Mouse (Mus musculus) heart, adult 2 months (tissue): Measurements from ENCODE around the gene Angptl2. TPM values are rescaled to one million over a fixed set of nuclear protein-coding genes. Genes with fewer than 3 reads are reported as not detected.

ENCODE experiments used
- DNase-seq, 2 experiments: peaks; one replicate each; pipeline ENCODE4 v3.0.0; 2021
- H3K27ac ChIP-seq: fragments of 200-600 bp; 2 replicates; pipeline ENCODE4 v1.8.1; 2022
- H3K27me3 ChIP-seq: fragments of 200-500 bp; 2 replicates; pipeline ENCODE4 v1.6.1; 2012; ENCODE audit warnings: mild to moderate bottlenecking, low read length, inconsistent platforms, mixed read lengths; ENCODE audit not compliant: control insufficient read depth, insufficient read depth
- H3K36me3 ChIP-seq: fragments of 200-500 bp; 2 replicates; pipeline ENCODE4 v1.6.1; 2012; ENCODE audit warnings: low read length, inconsistent platforms; ENCODE audit not compliant: control insufficient read depth, insufficient read depth
- H3K4me1 ChIP-seq: fragments of 200-500 bp; 2 replicates; pipeline ENCODE4 v1.6.1; 2011; ENCODE audit warnings: low read length; ENCODE audit not compliant: control insufficient read depth, insufficient read depth
- H3K4me3 ChIP-seq: fragments of 200-600 bp; 2 replicates; pipeline ENCODE4 v1.8.1; 2022
- H3K79me2 ChIP-seq: fragments of 200-500 bp; replicated peaks from 2 replicates; pipeline ENCODE4 v1.6.1; 2012; ENCODE audit warnings: mild to moderate bottlenecking, inconsistent platforms, low read length, moderate library complexity, mixed read lengths; ENCODE audit not compliant: control insufficient read depth, insufficient read depth
- H3K9ac ChIP-seq: fragments of 200-500 bp; 2 replicates; pipeline ENCODE4 v1.6.1; 2012; ENCODE audit warnings: low read depth, mild to moderate bottlenecking, control low read depth, inconsistent platforms, low read length, mixed read lengths
- CTCF ChIP-seq: fragments of 200-600 bp; IDR thresholded peaks from 2 replicates; pipeline ENCODE4 v1.8.1; 2022; ENCODE audit warnings: antibody characterized with exemption, mild to moderate bottlenecking, moderate library complexity
- EP300 ChIP-seq: fragments of 200-500 bp; IDR thresholded peaks from 2 replicates; pipeline ENCODE4 v1.6.1; 2011; ENCODE audit warnings: low read depth, low read length, control low read depth; ENCODE audit not compliant: insufficient read depth
- POLR2A ChIP-seq: fragments of 200-500 bp; IDR thresholded peaks from 2 replicates; pipeline ENCODE4 v1.6.1; 2011; ENCODE audit warnings: mild to moderate bottlenecking, low read depth, low read length, control low read depth; ENCODE audit not compliant: insufficient read depth
- WGBS: fragments of 180-500 bp; shearing (Covaris S2); methylation state at CpG from one replicate; pipeline ENCODE4 v1.1.7; 2018; 5-methylcytosine and 5-hydroxymethylcytosine counted together
- intact Hi-C: fragments of 180-260 bp; cut with DNase I; formaldehyde crosslinking; loops from one replicate; pipeline ENCODE4 v1.15.1; 2025
- polyA plus RNA-seq: library from polyadenylated mRNA; depleted of rRNA; stranded (reverse); fragments of >200 nt; gene quantifications from 2 replicates; pipeline ENCODE4 v1.2.3, GENCODE M21; 2012
- total RNA-seq, 2 experiments: library from RNA; stranded (reverse); gene quantifications; 2 replicates each; pipeline ENCODE4 v1.2.3; 2021

The Angptl2 gene
- total and polyA plus RNA-seq, 3 experiments = 45.3 to 91.4 (median 46.2) TPM

DNA sequence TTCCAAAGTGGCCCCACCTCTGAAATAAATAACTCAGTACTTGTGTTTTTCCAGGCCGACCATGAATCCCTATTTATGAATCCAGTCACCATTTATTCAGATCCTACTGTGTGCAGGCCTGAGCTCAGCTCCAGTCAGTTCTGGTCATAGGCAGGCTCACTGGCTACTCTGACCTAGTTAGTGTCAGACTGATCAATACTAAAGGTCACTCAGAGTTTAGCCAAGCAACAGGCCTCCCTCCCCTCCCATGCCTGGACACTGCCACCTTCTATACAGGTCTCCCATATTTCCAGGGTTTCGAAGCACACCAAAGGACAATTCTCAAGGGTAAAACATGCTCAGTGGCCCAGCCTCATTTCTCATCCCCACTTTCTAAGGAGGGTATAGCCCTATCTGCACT, 54.7 kb downstream of the Angptl2 start:
- Histone ChIP-seq H3K36me3 (no peaks in the 10 kb centered on the region), H3K27me3 (no peaks in the 10 kb centered on the region), H3K4me1 (peaks cover 21% of the 10 kb centered on the region), H3K27ac (no peak overlapping the region), H3K4me3 (no peak overlapping the region), H3K79me2 (no peaks in the 10 kb centered on the region), H3K9ac (no peak overlapping the region)
- 91% methylated on average over 2 of the region's 2 CpGs for WGBS
- no peak for DNase-seq
- intact Hi-C loops = loop anchor here (5.0 kb wide), 1 partner anchor 48 kb away; no protein-coding TSS in a partner anchor
- TF ChIP-seq POLR2A = no peak
- no peak for TF ChIP-seq CTCF
- TF ChIP-seq EP300 = no peak

DNA sequence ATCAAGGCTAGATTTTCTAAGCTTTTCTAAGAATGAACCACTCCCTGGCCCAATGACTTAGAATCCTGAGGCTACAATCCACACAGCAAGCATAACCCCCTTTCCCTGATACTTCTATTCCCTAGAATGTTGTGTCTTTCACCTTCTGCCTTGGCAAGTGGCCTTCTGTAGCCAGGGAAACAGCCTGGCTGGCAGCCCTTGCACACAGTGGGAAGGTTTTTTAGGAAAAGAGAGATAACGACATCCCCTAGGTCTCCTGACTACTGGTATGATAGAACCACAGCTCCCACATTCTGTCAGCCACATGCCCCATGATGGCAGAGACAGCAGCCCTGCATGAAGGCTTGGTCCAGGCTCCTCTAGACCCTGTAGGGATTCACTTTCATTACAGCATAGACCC, 55.6 kb downstream of the Angptl2 start:
- Histone ChIP-seq H3K79me2 (no peaks in the 10 kb centered on the region), H3K36me3 (no peaks in the 10 kb centered on the region), H3K27me3 (no peaks in the 10 kb centered on the region), H3K9ac (no peak overlapping the region), H3K27ac (no peak overlapping the region; the same call in 1 of the 2 replicates), H3K4me3 (no peak overlapping the region), H3K4me1 (peaks cover 20% of the 10 kb centered on the region)
- WGBS = 34% methylated on average over 1 of the region's 1 CpGs
- TF ChIP-seq CTCF (no peak), EP300 (no peak), POLR2A (no peak)
- intact Hi-C loops = loop anchor here (5.0 kb wide), 1 partner anchor 49 kb away; no protein-coding TSS in a partner anchor
- DNase-seq = no peak

DNA sequence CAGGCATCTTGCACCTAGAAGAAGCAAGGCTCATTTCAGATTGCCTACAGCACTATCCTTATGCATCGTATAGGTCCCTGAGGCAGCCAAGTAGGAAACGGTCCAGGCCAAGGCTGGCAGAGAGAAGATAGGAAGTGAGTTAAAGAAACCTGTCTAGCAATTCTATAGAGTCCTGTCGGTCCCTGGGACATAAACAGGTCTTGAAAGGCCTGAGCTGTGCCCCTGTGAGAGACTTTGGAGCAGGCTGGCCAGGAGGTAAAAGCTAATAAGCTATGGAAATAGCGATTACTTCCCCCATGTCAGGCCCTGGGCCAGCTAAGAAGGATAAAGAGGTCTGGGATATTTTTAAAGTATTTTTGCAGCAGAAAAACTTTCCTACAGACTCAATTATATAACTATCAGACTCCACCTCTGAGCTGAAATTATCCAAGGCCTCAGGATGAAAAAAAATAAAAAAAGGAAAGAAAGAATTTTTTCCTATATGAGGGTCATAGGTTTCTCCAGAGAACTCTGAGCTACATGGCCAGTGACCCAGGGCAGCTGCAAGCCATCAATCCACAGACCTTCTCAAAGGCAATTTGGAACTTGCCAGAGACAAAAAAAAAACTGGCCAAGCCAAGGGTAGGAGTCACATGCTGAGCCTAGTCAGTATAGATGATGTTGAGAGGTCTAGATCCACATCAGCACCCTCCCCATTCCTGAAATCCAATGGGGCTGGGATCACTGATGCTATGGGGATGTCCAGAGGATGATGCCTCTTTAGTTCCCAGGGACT, 57.0 kb downstream of the Angptl2 start:
- 50% methylated on average over 4 of the region's 4 CpGs for WGBS
- no peaks in the 10 kb centered on the region for H3K36me3 ChIP-seq
- TF ChIP-seq CTCF (no peak), EP300 (no peak), POLR2A (no peak)
- H3K27ac ChIP-seq = peak overlapping the region; percentile 53
- peaks cover 20% of the 10 kb centered on the region for H3K4me1 ChIP-seq
- no peaks in the 10 kb centered on the region for H3K27me3 ChIP-seq
- no peak overlapping the region for H3K9ac ChIP-seq
- H3K4me3 ChIP-seq = no peak overlapping the region
- intact Hi-C loops = loop anchor here (5.0 kb wide), 1 partner anchor 51 kb away; no protein-coding TSS in a partner anchor
- no peaks in the 10 kb centered on the region for H3K79me2 ChIP-seq
- peak; percentile 42 to 46 for DNase-seq

- no peak overlapping the region for H3K4me3 ChIP-seq
- 67% methylated on average over 12 of the region's 12 CpGs for WGBS
These were observed 59.0 kb downstream of the Angptl2 start for GRCm38 (mm10) chr2:33274719-33275490.

DNA sequence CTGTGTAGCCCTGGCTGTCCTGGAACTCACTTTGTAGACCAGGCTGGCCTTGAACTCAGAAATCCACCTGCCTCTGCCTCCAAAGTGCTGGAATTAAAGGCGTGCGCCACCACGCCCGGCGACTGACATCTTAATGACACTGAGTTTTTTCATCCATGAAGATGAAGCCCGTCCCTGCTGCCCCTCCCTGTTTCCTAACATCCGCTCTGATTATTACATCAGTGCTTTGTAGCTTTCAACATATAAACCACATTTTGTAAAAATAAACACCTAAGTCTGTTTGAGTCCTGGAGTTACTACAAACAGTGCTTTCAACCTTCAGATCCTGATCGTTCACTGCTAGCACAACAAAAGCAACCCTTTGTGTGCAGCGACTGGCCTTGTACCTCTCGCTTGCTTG, 63.9 kb downstream of the Angptl2 start:
- Histone ChIP-seq H3K36me3 (no peaks in the 10 kb centered on the region), H3K4me3 (no peak overlapping the region), H3K27ac (no peak overlapping the region), H3K27me3 (no peaks in the 10 kb centered on the region), H3K79me2 (no peaks in the 10 kb centered on the region), H3K4me1 (peaks cover 13% of the 10 kb centered on the region), H3K9ac (no peak overlapping the region)
- intact Hi-C loops = no loop called here
- TF ChIP-seq POLR2A (no peak), EP300 (no peak), CTCF (no peak)
- DNase-seq = no peak
- WGBS = 91% methylated on average over 10 of the region's 10 CpGs

More at GRCm38 (mm10) chr2:33274719-33275490, 59.0 kb downstream of the Angptl2 start:
- peak in 1 of 2 experiments; percentile 49 for DNase-seq
- H3K4me1 ChIP-seq = peaks cover 12% of the 10 kb centered on the region
- no peaks in the 10 kb centered on the region for H3K79me2 ChIP-seq
- intact Hi-C loops = loop anchor here (5.0 kb wide), 1 partner anchor 53 kb away; no protein-coding TSS in a partner anchor
- H3K36me3 ChIP-seq = no peaks in the 10 kb centered on the region
- TF ChIP-seq CTCF = no peak
- TF ChIP-seq POLR2A = no peak
- no peak for TF ChIP-seq EP300
- H3K27ac ChIP-seq = peak overlapping the region; percentile 36
- no peak overlapping the region for H3K9ac ChIP-seq
- no peaks in the 10 kb centered on the region for H3K27me3 ChIP-seq
